ENCODE assay signal across 20 mouse cellular contexts in the genomic region with DNA sequence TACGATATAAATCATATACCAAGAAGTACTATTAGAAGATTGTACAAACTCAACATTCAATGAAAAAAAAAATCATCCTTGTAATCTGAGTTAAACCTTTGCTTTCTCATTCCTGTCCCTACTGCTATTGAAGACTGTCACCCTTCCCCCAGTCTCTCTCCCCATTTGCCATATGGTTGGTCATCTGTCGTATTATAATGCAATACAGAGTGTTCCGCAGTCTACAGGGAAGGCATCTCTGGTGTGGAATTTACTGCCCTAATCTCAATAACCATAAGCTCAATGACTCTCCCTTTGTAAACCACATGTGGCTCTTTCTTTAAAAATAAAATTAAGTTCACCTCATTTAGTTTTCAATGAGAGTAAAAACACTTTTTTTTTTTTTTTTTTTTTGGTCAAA.
DNase-seq lines count a peak whose midpoint lies in the region; ATAC-seq and TF ChIP-seq lines count a peak whose summit lies in the region.
"Had no signal": no experiment of that assay in that cellular context is flagged by ENCODE, and none has a peak within 500 bp of the region (broad histone marks: within the 10 kb centered on the region; RNA-seq: fewer than 3 reads in every experiment).

No protein-coding gene starts in this region.

- H3K27me3 ChIP-seq in forebrain, embryonic 13.5 days: no peaks in the 10 kb centered on the region
- H3K27me3 ChIP-seq in forebrain, postnatal 0 days (ENCODE audit: insufficient read depth, low read length): no peaks in the 10 kb centered on the region
- H3K27me3 ChIP-seq in midbrain, embryonic 14.5 days (ENCODE audit: control insufficient read depth, insufficient read depth, low read length): no peaks in the 10 kb centered on the region
- H3K27me3 ChIP-seq in midbrain, embryonic 15.5 days (replicated peaks): no peaks in the 10 kb centered on the region
- H3K27me3 ChIP-seq in kidney, embryonic 15.5 days: no peaks in the 10 kb centered on the region
- H3K27me3 ChIP-seq: hindbrain, embryonic 15.5 days; limb, embryonic 12.5 days; liver, embryonic 13.5 days; lung, embryonic 15.5 days had no signal

- no peak for TF ChIP-seq CTCF in forebrain, postnatal 0 days (IDR thresholded peaks at IDR 0.05; ENCODE audit: low read depth)

- no peak overlapping the region for H3K27ac ChIP-seq in forebrain, embryonic 13.5 days
- H3K27ac ChIP-seq in forebrain, postnatal 0 days (ENCODE audit: low read depth, low read length): no peak overlapping the region
- no peak overlapping the region for H3K27ac ChIP-seq in midbrain, embryonic 14.5 days (replicated peaks; ENCODE audit: low read depth, low read length)
- no peak overlapping the region for H3K27ac ChIP-seq in midbrain, embryonic 15.5 days
- H3K27ac ChIP-seq in kidney, embryonic 15.5 days: no peak overlapping the region
- H3K27ac ChIP-seq: heart, adult 2 months; hindbrain, embryonic 15.5 days; left cerebral cortex, adult 2 months; limb, embryonic 12.5 days; liver, embryonic 13.5 days; lung, embryonic 15.5 days; stomach, postnatal 0 days had no signal

- no peak overlapping the region for H3K4me3 ChIP-seq in forebrain, embryonic 13.5 days
- no peak overlapping the region for H3K4me3 ChIP-seq in forebrain, postnatal 0 days (ENCODE audit: low read depth, low read length)
- no peak overlapping the region for H3K4me3 ChIP-seq in midbrain, embryonic 14.5 days (replicated peaks; ENCODE audit: low read depth, low read length)
- H3K4me3 ChIP-seq in midbrain, embryonic 15.5 days: no peak overlapping the region
- H3K4me3 ChIP-seq in kidney, embryonic 15.5 days (replicated peaks): no peak overlapping the region
- H3K4me3 ChIP-seq: heart, adult 2 months; hindbrain, embryonic 15.5 days; left cerebral cortex, adult 2 months; limb, embryonic 12.5 days; liver, embryonic 13.5 days; lung, embryonic 15.5 days had no signal

- H3K4me2 ChIP-seq in forebrain, embryonic 13.5 days: no peak overlapping the region
- no peak overlapping the region for H3K4me2 ChIP-seq in forebrain, postnatal 0 days (ENCODE audit: low read depth)
- no peak overlapping the region for H3K4me2 ChIP-seq in midbrain, embryonic 14.5 days (ENCODE audit: low read length)
- no peak overlapping the region for H3K4me2 ChIP-seq in midbrain, embryonic 15.5 days
- H3K4me2 ChIP-seq in kidney, embryonic 15.5 days: no peak overlapping the region
- H3K4me2 ChIP-seq: hindbrain, embryonic 15.5 days; limb, embryonic 12.5 days; liver, embryonic 13.5 days; lung, embryonic 15.5 days had no signal

- no peak for DNase-seq in forebrain, postnatal 0 days
- peak; percentile 8 for DNase-seq in midbrain, embryonic 14.5 days
- peak; percentile 13 to 25 for DNase-seq in cerebellum, adult 18-20 months
- peak; percentile 4 for DNase-seq in embryo, embryonic 11 days
- DNase-seq in heart, adult 9 months (ENCODE audit: low spot score in 2 of 2): no peak
- DNase-seq: adrenal gland, adult 8-10 months; B cell, adult 2 months; heart, adult 2 months; kidney, adult 11 months; kidney, postnatal 14 days; liver, embryonic 13.5 days; right cerebral cortex, postnatal 25 days had no signal

- no peaks in the 10 kb centered on the region for H3K9me3 ChIP-seq in forebrain, embryonic 13.5 days (replicated peaks)
- H3K9me3 ChIP-seq in forebrain, postnatal 0 days (ENCODE audit: low read length): no peaks in the 10 kb centered on the region
- no peaks in the 10 kb centered on the region for H3K9me3 ChIP-seq in midbrain, embryonic 14.5 days (ENCODE audit: control insufficient read depth, low read length)
- no peaks in the 10 kb centered on the region for H3K9me3 ChIP-seq in midbrain, embryonic 15.5 days
- no peaks in the 10 kb centered on the region for H3K9me3 ChIP-seq in kidney, embryonic 15.5 days (replicated peaks)
- H3K9me3 ChIP-seq: hindbrain, embryonic 15.5 days; limb, embryonic 12.5 days; liver, embryonic 13.5 days; lung, embryonic 15.5 days had no signal

- H3K9ac ChIP-seq in forebrain, embryonic 13.5 days: no peak overlapping the region
- H3K9ac ChIP-seq in forebrain, postnatal 0 days: no peak overlapping the region
- no peak overlapping the region for H3K9ac ChIP-seq in midbrain, embryonic 14.5 days (replicated peaks; ENCODE audit: low read length)
- no peak overlapping the region for H3K9ac ChIP-seq in midbrain, embryonic 15.5 days
- H3K9ac ChIP-seq in kidney, embryonic 15.5 days: no peak overlapping the region
- H3K9ac ChIP-seq: hindbrain, embryonic 15.5 days; limb, embryonic 12.5 days; liver, embryonic 13.5 days; lung, embryonic 15.5 days had no signal

- no peaks in the 10 kb centered on the region for H3K4me1 ChIP-seq in forebrain, embryonic 13.5 days
- H3K4me1 ChIP-seq in forebrain, postnatal 0 days (ENCODE audit: insufficient read depth): no peaks in the 10 kb centered on the region
- no peaks in the 10 kb centered on the region for H3K4me1 ChIP-seq in midbrain, embryonic 14.5 days (ENCODE audit: control insufficient read depth, insufficient read depth, low read length)
- no peaks in the 10 kb centered on the region; the same call in 1 of the 2 replicates for H3K4me1 ChIP-seq in midbrain, embryonic 15.5 days
- no peaks in the 10 kb centered on the region for H3K4me1 ChIP-seq in kidney, embryonic 15.5 days
- H3K4me1 ChIP-seq: hindbrain, embryonic 15.5 days; limb, embryonic 12.5 days; liver, embryonic 13.5 days; lung, embryonic 15.5 days had no signal

- no peaks in the 10 kb centered on the region for H3K36me3 ChIP-seq in forebrain, embryonic 13.5 days (ENCODE audit: poor library complexity, severe bottlenecking)
- H3K36me3 ChIP-seq in forebrain, postnatal 0 days (ENCODE audit: insufficient read depth): no peaks in the 10 kb centered on the region
- no peaks in the 10 kb centered on the region for H3K36me3 ChIP-seq in midbrain, embryonic 14.5 days (ENCODE audit: control insufficient read depth, insufficient read depth, low read length)
- no peaks in the 10 kb centered on the region for H3K36me3 ChIP-seq in midbrain, embryonic 15.5 days (replicated peaks)
- no peaks in the 10 kb centered on the region for H3K36me3 ChIP-seq in kidney, embryonic 15.5 days
- H3K36me3 ChIP-seq: hindbrain, embryonic 15.5 days; limb, embryonic 12.5 days; liver, embryonic 13.5 days; lung, embryonic 15.5 days had no signal

- ATAC-seq in forebrain, embryonic 13.5 days: peak; percentile 87
- ATAC-seq in forebrain, postnatal 0 days: no peak
- ATAC-seq in midbrain, embryonic 14.5 days (ENCODE audit: low FRiP score, low TSS enrichment): no peak
- ATAC-seq in midbrain, embryonic 15.5 days (replicated peaks): no peak
- no peak for ATAC-seq in kidney, embryonic 15.5 days (replicated peaks; ENCODE audit: low FRiP score)

- WGBS in forebrain, embryonic 13.5 days: 74% methylated on average over 3 of the region's 3 CpGs
- WGBS in forebrain, postnatal 0 days: 63% methylated on average over 3 of the region's 3 CpGs
- WGBS in midbrain, embryonic 14.5 days: 70% methylated on average over 3 of the region's 3 CpGs
- WGBS in midbrain, embryonic 15.5 days: 64% methylated on average over 3 of the region's 3 CpGs
- 69% methylated on average over 3 of the region's 3 CpGs for WGBS in kidney, embryonic 15.5 days

Comparison
In these comparisons a context has a peak if more than half of its experiments do, and no peak if none do; other contexts are left out.
1. DNase-seq: peak in midbrain, embryonic 14.5 days (single experiment), cerebellum, adult 18-20 months (2 of 2) and embryo, embryonic 11 days (single experiment); none in forebrain, postnatal 0 days (single experiment) and heart, adult 9 months (0 of 2).